Mouse (Mus musculus) olfactory bulb, adult 2 months (tissue): ENCODE data around the gene Tnnc2.

Source experiments
- CTCF ChIP-seq: fragments of 200-500 bp; IDR thresholded peaks from 2 replicates; pipeline ENCODE4 v1.5.1; 2012; ENCODE audit warnings: low read depth, mild to moderate bottlenecking, low read length, moderate library complexity; ENCODE audit not compliant: insufficient read depth
- POLR2A ChIP-seq: fragments of 200-500 bp; IDR thresholded peaks from 2 replicates; pipeline ENCODE4 v1.6.1; 2012; ENCODE audit warnings: mild to moderate bottlenecking, low read depth, low read length, moderate library complexity; ENCODE audit not compliant: insufficient read depth

GRCm38 (mm10) chr2:164828437-164828836, 48.7 kb upstream of the Tnnc2 start, which contains the start of gene Spata25:
- TF ChIP-seq CTCF (no peak), POLR2A (no peak)
